Mouse (Mus musculus): Measurements from ENCODE around the gene Cntnap2.

DNA sequence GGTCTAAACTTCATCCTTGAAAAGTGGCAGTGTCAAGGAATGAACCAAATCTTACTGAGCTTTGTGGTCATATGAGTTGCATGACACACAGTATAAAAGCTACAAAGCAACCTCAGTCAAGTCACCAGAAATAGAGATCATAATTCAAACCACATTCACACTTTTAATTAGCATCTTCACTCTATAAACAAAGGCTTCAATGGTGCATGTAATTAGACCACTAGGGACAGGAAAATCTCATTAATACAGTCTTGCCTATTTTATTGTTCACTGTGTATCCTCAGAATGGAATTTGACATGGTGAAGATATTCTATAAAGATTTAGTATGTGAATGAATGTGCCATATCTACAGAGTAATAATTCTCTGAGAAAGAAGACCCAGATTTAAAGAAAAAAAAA lies 2232.8 kb downstream of the Cntnap2 start:
- no peak for TF ChIP-seq POLR2A (IDR thresholded peaks at IDR 0.05; ENCODE audit: borderline replicate concordance, low read depth, low read length)
- no peak for TF ChIP-seq CTCF (IDR thresholded peaks at IDR 0.05; ENCODE audit: low read depth, low read length)
